In genomic region chr13:108157156-108157555, GRCm38 (mm10) we compare ENCODE assay signal across 14 mouse cellular contexts. TPM values are rescaled to one million over a fixed set of nuclear protein-coding genes. Genes with fewer than 3 reads are reported as not detected.
DNase-seq lines count a peak whose midpoint lies in the region; ATAC-seq and TF ChIP-seq lines count a peak whose summit lies in the region.
"Had no signal": no experiment of that assay in that cellular context is flagged by ENCODE, and none has a peak within 500 bp of the region (broad histone marks: within the 10 kb centered on the region; RNA-seq: fewer than 3 reads in every experiment).

No protein-coding gene starts in this region.

- DNase-seq in midbrain, postnatal 0 days (ENCODE audit: low spot score) = no peak
- DNase-seq in retina, embryonic 14.5 days (ENCODE audit: low spot score) = no peak
- no peak for DNase-seq in cerebellum, adult 2 months
- DNase-seq: cerebellum, postnatal 10 days; layer of hippocampus, adult 9-11 months; lung, postnatal 14 days; thymus, postnatal 36 days had no signal

- H3K4me3 ChIP-seq in hindbrain, embryonic 12.5 days = 0 out of 2 replicates have a peak overlapping the region, but pooled peaks have one; percentile 87
- no peak overlapping the region for H3K4me3 ChIP-seq in hindbrain, embryonic 13.5 days
- H3K4me3 ChIP-seq in midbrain, embryonic 13.5 days (replicated peaks) = 0 out of 2 replicates have a peak overlapping the region, but pooled peaks have one; percentile 91
- no peak overlapping the region for H3K4me3 ChIP-seq in midbrain, postnatal 0 days (ENCODE audit: low read depth, low read length)
- H3K4me3 ChIP-seq in forebrain, embryonic 13.5 days = peak overlapping the region; percentile 88; the same call in 1 of the 2 replicates
- no peak overlapping the region for H3K4me3 ChIP-seq in cerebellum, adult 2 months (replicated peaks; ENCODE audit: insufficient read depth, low read depth, low read length)

- H3K9me3 ChIP-seq in hindbrain, embryonic 12.5 days (replicated peaks) = no peaks in the 10 kb centered on the region
- no peaks in the 10 kb centered on the region for H3K9me3 ChIP-seq in hindbrain, embryonic 13.5 days
- no peaks in the 10 kb centered on the region for H3K9me3 ChIP-seq in midbrain, embryonic 13.5 days
- no peaks in the 10 kb centered on the region for H3K9me3 ChIP-seq in midbrain, postnatal 0 days (ENCODE audit: low read length)
- no peaks in the 10 kb centered on the region for H3K9me3 ChIP-seq in forebrain, embryonic 13.5 days (replicated peaks)

- WGBS in hindbrain, embryonic 12.5 days = 83% methylated on average over 2 of the region's 2 CpGs
- WGBS in hindbrain, embryonic 13.5 days = 89% methylated on average over 2 of the region's 2 CpGs
- 86% methylated on average over 2 of the region's 2 CpGs for WGBS in midbrain, embryonic 13.5 days
- 74% methylated on average over 2 of the region's 2 CpGs for WGBS in midbrain, postnatal 0 days
- 89% methylated on average over 2 of the region's 2 CpGs for WGBS in forebrain, embryonic 13.5 days
- 86% methylated on average over 2 of the region's 2 CpGs for WGBS in cerebellum, adult 2 months

- peaks cover 8% of the 10 kb centered on the region for H3K36me3 ChIP-seq in hindbrain, embryonic 12.5 days
- peaks cover 10% of the 10 kb centered on the region for H3K36me3 ChIP-seq in hindbrain, embryonic 13.5 days
- H3K36me3 ChIP-seq in midbrain, embryonic 13.5 days = 0 out of 2 replicates have a peak, but pooled peaks cover 8% of the 10 kb centered on the region
- peaks cover 10% of the 10 kb centered on the region for H3K36me3 ChIP-seq in midbrain, postnatal 0 days (ENCODE audit: insufficient read depth, low read length)
- H3K36me3 ChIP-seq in forebrain, embryonic 13.5 days (ENCODE audit: poor library complexity, severe bottlenecking) = peaks cover 11% of the 10 kb centered on the region

- peaks cover 15% of the 10 kb centered on the region for H3K4me1 ChIP-seq in hindbrain, embryonic 12.5 days
- H3K4me1 ChIP-seq in hindbrain, embryonic 13.5 days (replicated peaks) = peaks cover 22% of the 10 kb centered on the region
- H3K4me1 ChIP-seq in midbrain, embryonic 13.5 days (replicated peaks) = peaks cover 15% of the 10 kb centered on the region
- no peaks in the 10 kb centered on the region for H3K4me1 ChIP-seq in midbrain, postnatal 0 days (ENCODE audit: insufficient read depth, low read length)
- H3K4me1 ChIP-seq in forebrain, embryonic 13.5 days = peaks cover 16% of the 10 kb centered on the region
- H3K4me1 ChIP-seq in cerebellum, adult 2 months (ENCODE audit: control insufficient read depth, insufficient read depth, low read length) = 0 out of 2 replicates have a peak, but pooled peaks cover 8% of the 10 kb centered on the region

- no peak overlapping the region; the same call in 1 of the 2 replicates for H3K4me2 ChIP-seq in hindbrain, embryonic 12.5 days (replicated peaks)
- H3K4me2 ChIP-seq in hindbrain, embryonic 13.5 days = no peak overlapping the region
- H3K4me2 ChIP-seq in midbrain, embryonic 13.5 days (replicated peaks) = no peak overlapping the region
- H3K4me2 ChIP-seq in midbrain, postnatal 0 days (ENCODE audit: low read depth, low read length, poor library complexity, severe bottlenecking) = no peak overlapping the region
- peak overlapping the region; percentile 89 for H3K4me2 ChIP-seq in forebrain, embryonic 13.5 days

- no peak overlapping the region for H3K27ac ChIP-seq in hindbrain, embryonic 12.5 days
- no peak overlapping the region for H3K27ac ChIP-seq in hindbrain, embryonic 13.5 days
- no peak overlapping the region for H3K27ac ChIP-seq in midbrain, embryonic 13.5 days
- no peak overlapping the region for H3K27ac ChIP-seq in midbrain, postnatal 0 days (ENCODE audit: low read depth, low read length)
- no peak overlapping the region for H3K27ac ChIP-seq in forebrain, embryonic 13.5 days
- H3K27ac ChIP-seq in cerebellum, adult 2 months (ENCODE audit: insufficient read depth, low read length) = no peak overlapping the region
- H3K27ac ChIP-seq: kidney, postnatal 0 days had no signal

- no peaks in the 10 kb centered on the region for H3K27me3 ChIP-seq in hindbrain, embryonic 12.5 days
- H3K27me3 ChIP-seq in hindbrain, embryonic 13.5 days = no peaks in the 10 kb centered on the region
- no peaks in the 10 kb centered on the region for H3K27me3 ChIP-seq in midbrain, embryonic 13.5 days
- H3K27me3 ChIP-seq in midbrain, postnatal 0 days (ENCODE audit: insufficient read depth, low read length) = no peaks in the 10 kb centered on the region
- H3K27me3 ChIP-seq in forebrain, embryonic 13.5 days = no peaks in the 10 kb centered on the region
- no peaks in the 10 kb centered on the region for H3K27me3 ChIP-seq in cerebellum, adult 2 months (ENCODE audit: control insufficient read depth, insufficient read depth, low read length)
- H3K27me3 ChIP-seq: Patski had no signal

- no peak for TF ChIP-seq POLR2A in cerebellum, adult 2 months (IDR thresholded peaks at IDR 0.05; ENCODE audit: borderline replicate concordance, insufficient read depth, low read length)

- ATAC-seq in hindbrain, embryonic 12.5 days (ENCODE audit: low FRiP score) = no peak
- ATAC-seq in hindbrain, embryonic 13.5 days (ENCODE audit: low FRiP score) = no peak
- ATAC-seq in midbrain, embryonic 13.5 days = no peak
- no peak for ATAC-seq in midbrain, postnatal 0 days (ENCODE audit: low FRiP score)
- ATAC-seq in forebrain, embryonic 13.5 days = no peak
- ATAC-seq: CD4-positive, CD25-positive, alpha-beta regulatory T cell, adult 4 months; Patski had no signal

- no peak for TF ChIP-seq CTCF in midbrain, postnatal 0 days (IDR thresholded peaks at IDR 0.05)
- no peak for TF ChIP-seq CTCF in cerebellum, adult 2 months (IDR thresholded peaks at IDR 0.05; ENCODE audit: borderline replicate concordance, insufficient read depth, low read depth, low read length)

- H3K9ac ChIP-seq in hindbrain, embryonic 12.5 days = no peak overlapping the region
- H3K9ac ChIP-seq in hindbrain, embryonic 13.5 days = no peak overlapping the region
- H3K9ac ChIP-seq in midbrain, embryonic 13.5 days (replicated peaks) = no peak overlapping the region
- H3K9ac ChIP-seq in midbrain, postnatal 0 days (replicated peaks; ENCODE audit: low read length, poor library complexity, severe bottlenecking) = no peak overlapping the region
- no peak overlapping the region for H3K9ac ChIP-seq in forebrain, embryonic 13.5 days

RNA-seq across cellular contexts. Expression of gene Ndufaf2, which starts 1.3 kb away (rescaled TPM):
- polyA plus RNA-seq in hindbrain, embryonic 12.5 days (2016; fragmentation: Nextera tagmentation; extraction: Ambion mirVana) = 69.3 and 75.7 TPM in 2 replicates
- polyA plus RNA-seq in hindbrain, embryonic 13.5 days (2015; fragmentation: Nextera tagmentation; extraction: Ambion mirVana) = 77.6 and 88.2 TPM in 2 replicates
- polyA plus RNA-seq in midbrain, embryonic 13.5 days (2015; fragmentation: Nextera tagmentation; extraction: Ambion mirVana) = 75.4 and 81.5 TPM in 2 replicates
- total RNA-seq in midbrain, postnatal 0 days (2014; rRNA removed) = 7.1 and 14.8 TPM in 2 replicates
- polyA plus RNA-seq in midbrain, postnatal 0 days (2015; fragmentation: Nextera tagmentation; extraction: Ambion mirVana) = 72.0 and 74.4 TPM in 2 replicates
- 85.9 and 88.7 TPM in 2 replicates for polyA plus RNA-seq in forebrain, embryonic 13.5 days (2015; fragmentation: Nextera tagmentation; extraction: Ambion mirVana)
- 46.0 and 62.4 TPM in 2 replicates for polyA plus RNA-seq in cerebellum, adult 2 months (2012; rRNA removed)

RNA-seq across cellular contexts. Expression of gene Ercc8, which starts 1.4 kb away (rescaled TPM):
- 21.0 and 21.5 TPM in 2 replicates for polyA plus RNA-seq in hindbrain, embryonic 12.5 days (2016; fragmentation: Nextera tagmentation; extraction: Ambion mirVana)
- polyA plus RNA-seq in hindbrain, embryonic 13.5 days (2015; fragmentation: Nextera tagmentation; extraction: Ambion mirVana) = 24.8 and 26.7 TPM in 2 replicates
- 29.1 and 30.0 TPM in 2 replicates for polyA plus RNA-seq in midbrain, embryonic 13.5 days (2015; fragmentation: Nextera tagmentation; extraction: Ambion mirVana)
- 33.8 and 36.6 TPM in 2 replicates for total RNA-seq in midbrain, postnatal 0 days (2014; rRNA removed)
- polyA plus RNA-seq in midbrain, postnatal 0 days (2015; fragmentation: Nextera tagmentation; extraction: Ambion mirVana) = 33.2 and 33.5 TPM in 2 replicates
- polyA plus RNA-seq in forebrain, embryonic 13.5 days (2015; fragmentation: Nextera tagmentation; extraction: Ambion mirVana) = 25.6 and 27.8 TPM in 2 replicates
- 19.6 and 20.2 TPM in 2 replicates for polyA plus RNA-seq in cerebellum, adult 2 months (2012; rRNA removed)

RNA-seq across cellular contexts. Expression of gene Elovl7, which starts 57.0 kb away (rescaled TPM):
- polyA plus RNA-seq in hindbrain, embryonic 12.5 days (2016; fragmentation: Nextera tagmentation; extraction: Ambion mirVana) = 1.5 and 1.6 TPM in 2 replicates
- polyA plus RNA-seq in hindbrain, embryonic 13.5 days (2015; fragmentation: Nextera tagmentation; extraction: Ambion mirVana) = 1.9 and 2.4 TPM in 2 replicates
- polyA plus RNA-seq in midbrain, embryonic 13.5 days (2015; fragmentation: Nextera tagmentation; extraction: Ambion mirVana) = 0.74 and 0.99 TPM in 2 replicates
- 1.9 and 2.3 TPM in 2 replicates for total RNA-seq in midbrain, postnatal 0 days (2014; rRNA removed)
- 1.9 and 2.4 TPM in 2 replicates for polyA plus RNA-seq in midbrain, postnatal 0 days (2015; fragmentation: Nextera tagmentation; extraction: Ambion mirVana)
- polyA plus RNA-seq in forebrain, embryonic 13.5 days (2015; fragmentation: Nextera tagmentation; extraction: Ambion mirVana) = 0.86 and 1.3 TPM in 2 replicates
- 14.7 and 17.0 TPM in 2 replicates for polyA plus RNA-seq in cerebellum, adult 2 months (2012; rRNA removed)

Comparison
In these comparisons a context has a peak if more than half of its experiments do, and no peak if none do; other contexts are left out.
1. H3K4me3 ChIP-seq: peak in hindbrain, embryonic 12.5 days (single experiment), midbrain, embryonic 13.5 days (single experiment) and forebrain, embryonic 13.5 days (single experiment); none in hindbrain, embryonic 13.5 days (single experiment), midbrain, postnatal 0 days (single experiment) and cerebellum, adult 2 months (single experiment).